ENCODE assay signal across 23 mouse cellular contexts in genomic region chr13:22009642-22010041, GRCm38 (mm10). TPM values are rescaled to one million over a fixed set of nuclear protein-coding genes. Genes with fewer than 3 reads are reported as not detected.
"Had no signal": no experiment of that assay in that cellular context is flagged by ENCODE, and none has a peak within 500 bp of the region (broad histone marks: within the 10 kb centered on the region; RNA-seq: fewer than 3 reads in every experiment).

Gene Prss16 (minus strand): TSS chr13:22009742.

- H3K36me3 ChIP-seq: intestine, embryonic 15.5 days; kidney, embryonic 15.5 days; liver, embryonic 13.5 days; midbrain, embryonic 10.5 days; neural tube, embryonic 12.5 days; neural tube, embryonic 15.5 days had no signal

- ATAC-seq: intestine, embryonic 15.5 days had no signal

- DNase-seq: kidney, adult 11 months; kidney, adult 8-10 months; kidney, postnatal 10 days; kidney, postnatal 36 days; layer of hippocampus, postnatal 36 days; liver, embryonic 13.5 days; lung, embryonic 14.5 days; lung, postnatal 14 days; midbrain, embryonic 14.5 days; retina, postnatal 1 day; right cerebral cortex, postnatal 25 days; thymus, adult 18-20 months; thymus, postnatal 4 days had no signal

- H3K9me3 ChIP-seq: intestine, embryonic 15.5 days; kidney, embryonic 15.5 days; liver, embryonic 13.5 days; megakaryocyte, embryonic 14.5 days; midbrain, embryonic 10.5 days; neural tube, embryonic 12.5 days; neural tube, embryonic 15.5 days had no signal

- H3K4me3 ChIP-seq: intestine, embryonic 15.5 days; kidney, embryonic 15.5 days; left cerebral cortex, adult 2 months; liver, embryonic 13.5 days; megakaryocyte, embryonic 14.5 days; midbrain, embryonic 10.5 days; neural tube, embryonic 12.5 days; neural tube, embryonic 15.5 days had no signal

- H3K9ac ChIP-seq: intestine, embryonic 15.5 days; kidney, embryonic 15.5 days; liver, embryonic 13.5 days; lung, embryonic 14.5 days; neural tube, embryonic 12.5 days; neural tube, embryonic 15.5 days had no signal

- H3K27ac ChIP-seq: intestine, embryonic 15.5 days; kidney, embryonic 15.5 days; left cerebral cortex, adult 2 months; liver, embryonic 13.5 days; macrophage; midbrain, embryonic 10.5 days; neural tube, embryonic 12.5 days; neural tube, embryonic 15.5 days had no signal

- H3K4me2 ChIP-seq: intestine, embryonic 15.5 days; kidney, embryonic 15.5 days; liver, embryonic 13.5 days; lung, embryonic 14.5 days; neural tube, embryonic 12.5 days; neural tube, embryonic 15.5 days had no signal

RNA-seq across cellular contexts. Expression of gene Prss16, which starts in this region (rescaled TPM):
- total RNA-seq: layer of hippocampus, postnatal 10 days; liver, adult 2 months had no signal
- polyA plus RNA-seq: liver, adult 2 months; midbrain, embryonic 10.5 days; midbrain, embryonic 14.5 days; neural tube, embryonic 12.5 days had no signal
